Mouse (Mus musculus) erythroblast, embryonic 14.5 days (primary cell): ENCODE data around the gene Rasa2.

Source experiments
- GATA1 ChIP-seq: IDR thresholded peaks from 2 replicates; pipeline ENCODE4 v1.6.1; 2012; ENCODE audit warnings: low read length, inconsistent platforms, mixed read lengths
- TAL1 ChIP-seq: IDR thresholded peaks from 3 replicates; pipeline ENCODE4 v1.6.1; 2012; ENCODE audit warnings: low read length, inconsistent platforms, mixed read lengths

DNA sequence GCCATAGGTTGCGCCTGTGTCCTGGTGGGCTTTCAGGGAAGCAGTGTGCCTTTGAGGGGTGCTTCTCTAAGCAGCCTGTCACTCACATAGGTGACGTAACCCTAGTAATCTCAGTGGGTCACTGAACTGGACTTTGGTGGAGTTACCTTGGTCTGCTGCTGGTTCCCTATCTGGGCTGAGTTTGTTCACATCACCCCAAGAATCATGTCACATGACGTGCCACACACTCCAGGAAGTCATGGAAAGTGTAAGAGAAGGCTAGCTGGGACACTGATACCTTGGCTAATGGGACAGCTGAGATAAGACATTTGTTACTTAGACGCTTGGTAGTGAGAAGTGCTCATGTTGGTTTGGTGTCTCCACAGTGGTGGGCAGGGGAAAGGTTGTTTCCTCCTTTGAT, 105.4 kb downstream of the Rasa2 start:
- TF ChIP-seq GATA1 (no peak), TAL1 (no peak)
